Mouse (Mus musculus) kidney, postnatal 0 days (tissue): Measurements from ENCODE around the gene Psd. TPM values are rescaled to one million over a fixed set of nuclear protein-coding genes. Genes with fewer than 3 reads are reported as not detected.

Source experiments
- ATAC-seq: fragments of 200-750 bp; cut with Nextera tagmentation; replicated peaks from 2 replicates; pipeline ENCODE4 v1.8.0; 2017; ENCODE audit warnings: low read depth, moderate number of reproducible peaks, moderate TSS enrichment, moderate library complexity; ENCODE audit not compliant: low FRiP score
- DNase-seq: peaks from one replicate; pipeline ENCODE4 v3.0.0-alpha.2; 2016; ENCODE audit warnings: low spot score
- H3K27ac ChIP-seq: fragments of 300-500 bp; sonication (generic); 2 replicates; pipeline ENCODE4 v1.5.1; 2014; ENCODE audit warnings: mild to moderate bottlenecking
- H3K27me3 ChIP-seq: fragments of 300-500 bp; sonication (generic); 2 replicates; pipeline ENCODE4 v1.6.1; 2014; ENCODE audit warnings: low read length, mixed read lengths; ENCODE audit not compliant: insufficient read depth
- H3K36me3 ChIP-seq: fragments of 300-500 bp; sonication (generic); 2 replicates; pipeline ENCODE4 v1.6.1; 2014; ENCODE audit warnings: low read length, mixed read lengths; ENCODE audit not compliant: insufficient read depth
- H3K4me1 ChIP-seq: fragments of 300-500 bp; sonication (generic); replicated peaks from 2 replicates; pipeline ENCODE4 v1.6.1; 2014; ENCODE audit warnings: antibody characterized with exemption, low read length, mixed read lengths; ENCODE audit not compliant: insufficient read depth
- H3K4me2 ChIP-seq: fragments of 300-500 bp; sonication (generic); 2 replicates; pipeline ENCODE4 v1.6.1; 2014; ENCODE audit warnings: mild to moderate bottlenecking, low read length, moderate library complexity, mixed read lengths
- H3K4me3 ChIP-seq: fragments of 300-500 bp; sonication (generic); replicated peaks from 2 replicates; pipeline ENCODE4 v1.5.1; 2014; ENCODE audit warnings: low read depth, low read length
- H3K9ac ChIP-seq: fragments of 300-500 bp; sonication (generic); 2 replicates; pipeline ENCODE4 v1.6.1; 2014; ENCODE audit warnings: low read depth, low read length
- H3K9me3 ChIP-seq: fragments of 300-500 bp; sonication (generic); replicated peaks from 2 replicates; pipeline ENCODE4 v1.6.1; 2016; ENCODE audit warnings: low read length, inconsistent platforms, mixed read lengths
- CTCF ChIP-seq: IDR thresholded peaks from 2 replicates; pipeline ENCODE4 v1.5.1; 2016; ENCODE audit warnings: antibody characterized with exemption, low read depth, mild to moderate bottlenecking, moderate library complexity
- WGBS: fragments of 180-500 bp; shearing (Covaris S2); extraction: QIAGEN DNeasy Blood & Tissue Kit; methylation state at CpG from one replicate; pipeline ENCODE4 v1.1.7; 2014; 5-methylcytosine and 5-hydroxymethylcytosine counted together
- polyA plus RNA-seq: library from polyadenylated mRNA; unstranded; fragments of >200 nt; fragmentation: Nextera tagmentation; extraction: Ambion mirVana; gene quantifications from 2 replicates; pipeline ENCODE4 v1.2.1, GENCODE M21; 2015

The Psd gene
- polyA plus RNA-seq, 1 experiment from 2014 or later, result 2.9 TPM

GRCm38 (mm10) chr19:46363294-46364009 lies 36.5 kb upstream of the Psd start:
- no peak overlapping the region for H3K4me2 ChIP-seq
- H3K9me3 ChIP-seq, result no peaks in the 10 kb centered on the region
- ATAC-seq, result peak; percentile 52; the same call in 1 of the 2 replicates
- H3K9ac ChIP-seq, result no peak overlapping the region
- H3K4me3 ChIP-seq, result no peak overlapping the region
- H3K27me3 ChIP-seq, result no peaks in the 10 kb centered on the region
- DNase-seq, result no peak
- 79% methylated on average over 11 of the region's 11 CpGs for WGBS
- TF ChIP-seq CTCF, result no peak
- no peak overlapping the region for H3K27ac ChIP-seq
- no peaks in the 10 kb centered on the region for H3K36me3 ChIP-seq
- H3K4me1 ChIP-seq, result no peaks in the 10 kb centered on the region

GRCm38 (mm10) chr19:46362104-46362503 lies 35.1 kb upstream of the Psd start:
- Histone ChIP-seq H3K4me3 (no peak overlapping the region), H3K4me2 (no peak overlapping the region), H3K27me3 (no peaks in the 10 kb centered on the region), H3K4me1 (0 out of 2 replicates have a peak, but pooled peaks cover 6% of the 10 kb centered on the region), H3K9me3 (no peaks in the 10 kb centered on the region), H3K36me3 (no peaks in the 10 kb centered on the region), H3K9ac (no peak overlapping the region), H3K27ac (no peak overlapping the region)
- ATAC-seq, result no peak
- no peak for TF ChIP-seq CTCF
- WGBS, result 83% methylated on average over 8 of the region's 8 CpGs
- DNase-seq, result no peak

- no peaks in the 10 kb centered on the region for H3K9me3 ChIP-seq
- H3K27me3 ChIP-seq, result no peaks in the 10 kb centered on the region
- DNase-seq, result no peak
- peak overlapping the region; percentile 89; the same call in 1 of the 2 replicates for H3K4me2 ChIP-seq
- ATAC-seq, result no peak
- H3K36me3 ChIP-seq, result no peaks in the 10 kb centered on the region
- 67% methylated on average over 4 of the region's 4 CpGs for WGBS
- H3K4me3 ChIP-seq, result no peak overlapping the region
- TF ChIP-seq CTCF, result no peak
- H3K27ac ChIP-seq, result peak overlapping the region; percentile 54; the same call in 1 of the 2 replicates
- H3K4me1 ChIP-seq, result 0 out of 2 replicates have a peak, but pooled peaks cover 6% of the 10 kb centered on the region
- no peak overlapping the region for H3K9ac ChIP-seq
Observed at GRCm38 (mm10) chr19:46358381-46358780, 31.4 kb upstream of the Psd start.

- 0 out of 2 replicates have a peak, but pooled peaks cover 6% of the 10 kb centered on the region for H3K4me1 ChIP-seq
- WGBS, result 14% methylated on average over 25 of the region's 25 CpGs
- H3K4me3 ChIP-seq, result peak overlapping the region; percentile 50
- H3K9me3 ChIP-seq, result no peaks in the 10 kb centered on the region
- ATAC-seq, result peak; percentile 58; the same call in 1 of the 2 replicates
- H3K9ac ChIP-seq, result peak overlapping the region; percentile 57; the same call in 1 of the 2 replicates
- H3K36me3 ChIP-seq, result no peaks in the 10 kb centered on the region
- H3K27me3 ChIP-seq, result no peaks in the 10 kb centered on the region
- H3K27ac ChIP-seq, result peak overlapping the region; percentile 54; the same call in 1 of the 2 replicates
- no peak for TF ChIP-seq CTCF
- peak overlapping the region; percentile 89 for H3K4me2 ChIP-seq
- peak; percentile 67 for DNase-seq
Observed at GRCm38 (mm10) chr19:46357344-46358280, 30.7 kb upstream of the Psd start.

GRCm38 (mm10) chr19:46356701-46357138 lies 29.8 kb upstream of the Psd start:
- peak overlapping the region; percentile 89 for H3K4me2 ChIP-seq
- H3K4me1 ChIP-seq, result 0 out of 2 replicates have a peak, but pooled peaks cover 6% of the 10 kb centered on the region
- no peaks in the 10 kb centered on the region for H3K36me3 ChIP-seq
- WGBS, result under 1% methylated on average over 29 of the region's 29 CpGs
- peak overlapping the region; percentile 57 for H3K9ac ChIP-seq
- no peaks in the 10 kb centered on the region for H3K9me3 ChIP-seq
- ATAC-seq (peak; percentile 91), DNase-seq (peak; percentile 92)
- H3K27me3 ChIP-seq, result no peaks in the 10 kb centered on the region
- no peak for TF ChIP-seq CTCF
- H3K4me3 ChIP-seq, result peak overlapping the region; percentile 50
- no peak overlapping the region for H3K27ac ChIP-seq
